Mouse (Mus musculus) heart, postnatal 0 days (tissue): ENCODE measurements around the gene Zfp592.

Source experiments
- CTCF ChIP-seq: IDR thresholded peaks from 2 replicates; pipeline ENCODE4 v1.5.1; 2016; ENCODE audit warnings: antibody characterized with exemption, control low read depth, low read depth
- EP300 ChIP-seq: IDR thresholded peaks from 2 replicates; pipeline ENCODE4 v1.6.1; 2016; ENCODE audit warnings: antibody characterized with exemption, low read depth

GRCm38 (mm10) chr7:81073273-81073672, 79.8 kb downstream of the Zfp592 start:
- TF ChIP-seq EP300 (no peak), CTCF (peak; percentile 31)
